Comparison of ENCODE assay signal across 10 mouse cellular contexts in genomic region chr2:160249104-160250093, GRCm38 (mm10).
A peak's percentile ranks its signal among the peaks of the same experiment; 100 is the strongest.
DNase-seq lines count a peak whose midpoint lies in the region; ATAC-seq and TF ChIP-seq lines count a peak whose summit lies in the region.
"Had no signal": no experiment of that assay in that cellular context is flagged by ENCODE, and none has a peak within 500 bp of the region (broad histone marks: within the 10 kb centered on the region; RNA-seq: fewer than 3 reads in every experiment).

No protein-coding gene starts in this region.

- H3K9ac ChIP-seq in hindbrain, embryonic 12.5 days, result no peak overlapping the region
- H3K9ac ChIP-seq in liver, embryonic 12.5 days, result no peak overlapping the region

- no peak overlapping the region for H3K4me2 ChIP-seq in hindbrain, embryonic 12.5 days (replicated peaks)
- H3K4me2 ChIP-seq in liver, embryonic 12.5 days, result no peak overlapping the region

- H3K27ac ChIP-seq in hindbrain, embryonic 12.5 days, result no peak overlapping the region
- no peak overlapping the region for H3K27ac ChIP-seq in hindbrain, embryonic 10.5 days
- no peak overlapping the region for H3K27ac ChIP-seq in testis, adult 2 months (ENCODE audit: control insufficient read depth, insufficient read depth, low read depth, low read length)
- H3K27ac ChIP-seq in liver, embryonic 12.5 days, result no peak overlapping the region

- peaks cover 13% of the 10 kb centered on the region; the same call in 1 of the 2 replicates for H3K4me1 ChIP-seq in hindbrain, embryonic 12.5 days
- H3K4me1 ChIP-seq in hindbrain, embryonic 10.5 days (replicated peaks), result peaks cover 11% of the 10 kb centered on the region; the same call in 1 of the 2 replicates
- no peaks in the 10 kb centered on the region; the same call in 1 of the 2 replicates for H3K4me1 ChIP-seq in testis, adult 2 months (ENCODE audit: control insufficient read depth, insufficient read depth, low read length)
- H3K4me1 ChIP-seq in liver, embryonic 12.5 days, result no peaks in the 10 kb centered on the region

- TF ChIP-seq CTCF in testis, adult 2 months (IDR thresholded peaks at IDR 0.05; ENCODE audit: control insufficient read depth, insufficient read depth, insufficient replicate concordance, low read depth, low read length), result no peak

- no peak overlapping the region for H3K4me3 ChIP-seq in hindbrain, embryonic 12.5 days
- H3K4me3 ChIP-seq in hindbrain, embryonic 10.5 days, result no peak overlapping the region
- peak overlapping the region; percentile 82 for H3K4me3 ChIP-seq in testis, adult 2 months (ENCODE audit: control insufficient read depth, low read depth, low read length)
- H3K4me3 ChIP-seq in liver, embryonic 12.5 days, result no peak overlapping the region

- no peak for DNase-seq in hindbrain, embryonic 10.5 days (ENCODE audit: low spot score)
- DNase-seq in testis, postnatal 10 days (ENCODE audit: low spot score), result no peak
- no peak for DNase-seq in ovary, adult 18-20 months (ENCODE audit: low spot score)
- DNase-seq in urinary bladder, postnatal 14 days (ENCODE audit: low spot score), result no peak
- DNase-seq in adrenal gland, adult 2 months, result no peak
- DNase-seq: heart, postnatal 10 days; spleen, adult 18-20 months had no signal

- no peaks in the 10 kb centered on the region for H3K9me3 ChIP-seq in hindbrain, embryonic 12.5 days (replicated peaks)
- H3K9me3 ChIP-seq in hindbrain, embryonic 10.5 days, result no peaks in the 10 kb centered on the region
- H3K9me3 ChIP-seq in liver, embryonic 12.5 days (replicated peaks), result no peaks in the 10 kb centered on the region

- H3K27me3 ChIP-seq in hindbrain, embryonic 12.5 days, result no peaks in the 10 kb centered on the region
- peaks cover 4% of the 10 kb centered on the region; the same call in 1 of the 2 replicates for H3K27me3 ChIP-seq in hindbrain, embryonic 10.5 days (ENCODE audit: insufficient read depth, poor library complexity, severe bottlenecking)
- H3K27me3 ChIP-seq in testis, adult 2 months (ENCODE audit: control insufficient read depth, insufficient read depth, low read length), result no peaks in the 10 kb centered on the region
- H3K27me3 ChIP-seq in liver, embryonic 12.5 days (replicated peaks), result no peaks in the 10 kb centered on the region

- no peaks in the 10 kb centered on the region for H3K36me3 ChIP-seq in hindbrain, embryonic 12.5 days
- no peaks in the 10 kb centered on the region for H3K36me3 ChIP-seq in hindbrain, embryonic 10.5 days
- H3K36me3 ChIP-seq in testis, adult 2 months (ENCODE audit: control insufficient read depth, insufficient read depth, low read length), result no peaks in the 10 kb centered on the region
- no peaks in the 10 kb centered on the region for H3K36me3 ChIP-seq in liver, embryonic 12.5 days

- peak; percentile 79; the same call in 1 of the 2 replicates for ATAC-seq in hindbrain, embryonic 12.5 days (ENCODE audit: low FRiP score)
- peak; percentile 57 for ATAC-seq in liver, embryonic 12.5 days

- WGBS in hindbrain, embryonic 12.5 days, result 53% methylated on average over 9 of the region's 9 CpGs
- WGBS in hindbrain, embryonic 10.5 days, result 69% methylated on average over 9 of the region's 9 CpGs
- WGBS in liver, embryonic 12.5 days (ENCODE audit: insufficient replicate concordance), result 45% methylated on average over 9 of the region's 9 CpGs

- no peak for TF ChIP-seq POLR2A in testis, adult 2 months (IDR thresholded peaks at IDR 0.05; ENCODE audit: control insufficient read depth, low read depth, low read length)
